Mouse (Mus musculus): ENCODE measurements at regions not wholly inside any gene's neighbourhood (a gene's known extent, or its start where the extent isn't known, plus 50 kb on each side); places are given as distances from the start of the nearest gene placed in this dataset.

GRCm38 (mm10) chr16:86222997-86223396 is 321.4 kb upstream of the Adamts5 start:
- TF ChIP-seq POLR2A (IDR thresholded peaks at IDR 0.05; ENCODE audit: borderline replicate concordance, insufficient read depth, low read length): no peak
- TF ChIP-seq CTCF (IDR thresholded peaks at IDR 0.05; ENCODE audit: borderline replicate concordance, insufficient read depth, low read depth, low read length): no peak
